ENCODE assay signal across 8 mouse cellular contexts in genomic region chr6:54164777-54165176, GRCm38 (mm10).
DNase-seq lines count a peak whose midpoint lies in the region; ATAC-seq and TF ChIP-seq lines count a peak whose summit lies in the region.

No protein-coding gene starts in this region.

- H3K27ac ChIP-seq in forebrain, embryonic 10.5 days = no peak overlapping the region
- no peak overlapping the region for H3K27ac ChIP-seq in forebrain, embryonic 13.5 days
- no peak overlapping the region for H3K27ac ChIP-seq in thymus, adult 2 months (ENCODE audit: control insufficient read depth, insufficient read depth, low read length)
- H3K27ac ChIP-seq in intestine, postnatal 0 days (ENCODE audit: low read depth, low read length) = no peak overlapping the region

- no peak for TF ChIP-seq POLR2A in thymus, adult 2 months (IDR thresholded peaks at IDR 0.05; ENCODE audit: control insufficient read depth, extremely low read depth, insufficient read depth, low read length, poor library complexity)

- H3K4me2 ChIP-seq in forebrain, embryonic 13.5 days = no peak overlapping the region
- no peak overlapping the region for H3K4me2 ChIP-seq in intestine, postnatal 0 days (replicated peaks; ENCODE audit: low read depth)

- peak; percentile 30 for DNase-seq in forebrain, embryonic 10.5 days (ENCODE audit: extremely low spot score, low spot score)
- DNase-seq in thymus, adult 2 months = peak; percentile 17
- no peak for DNase-seq in thymus, adult 18-20 months
- peak; percentile 63 to 66 for DNase-seq in cerebellum, postnatal 36 days
- DNase-seq in lung, adult 18-20 months = peak; percentile 51 to 54
- DNase-seq in right cerebral cortex, postnatal 36 days (ENCODE audit: low spot score in 2 of 2) = peak; percentile 20 to 21

- no peak overlapping the region for H3K4me3 ChIP-seq in forebrain, embryonic 10.5 days
- no peak overlapping the region for H3K4me3 ChIP-seq in forebrain, embryonic 13.5 days
- H3K4me3 ChIP-seq in thymus, adult 2 months (ENCODE audit: control insufficient read depth, insufficient read depth, low read length) = no peak overlapping the region
- no peak overlapping the region for H3K4me3 ChIP-seq in intestine, postnatal 0 days (ENCODE audit: low read depth, low read length)

- peaks cover 20% of the 10 kb centered on the region for H3K4me1 ChIP-seq in forebrain, embryonic 10.5 days
- peaks cover 21% of the 10 kb centered on the region for H3K4me1 ChIP-seq in forebrain, embryonic 13.5 days
- H3K4me1 ChIP-seq in thymus, adult 2 months (replicated peaks; ENCODE audit: control insufficient read depth, insufficient read depth, low read length) = peaks cover 12% of the 10 kb centered on the region
- H3K4me1 ChIP-seq in intestine, postnatal 0 days (replicated peaks; ENCODE audit: control insufficient read depth, insufficient read depth, low read length) = peaks cover 9% of the 10 kb centered on the region; the same call in 1 of the 2 replicates

- no peak for ATAC-seq in forebrain, embryonic 13.5 days
- ATAC-seq in intestine, postnatal 0 days = no peak

- no peak overlapping the region for H3K9ac ChIP-seq in forebrain, embryonic 13.5 days
- no peak overlapping the region for H3K9ac ChIP-seq in intestine, postnatal 0 days (ENCODE audit: low read depth, low read length)

- H3K9me3 ChIP-seq in forebrain, embryonic 10.5 days = no peaks in the 10 kb centered on the region
- no peaks in the 10 kb centered on the region for H3K9me3 ChIP-seq in forebrain, embryonic 13.5 days (replicated peaks)
- no peaks in the 10 kb centered on the region for H3K9me3 ChIP-seq in intestine, postnatal 0 days (ENCODE audit: control insufficient read depth)

- no peaks in the 10 kb centered on the region for H3K27me3 ChIP-seq in forebrain, embryonic 10.5 days (ENCODE audit: poor library complexity, severe bottlenecking)
- no peaks in the 10 kb centered on the region for H3K27me3 ChIP-seq in forebrain, embryonic 13.5 days
- H3K27me3 ChIP-seq in thymus, adult 2 months (ENCODE audit: control insufficient read depth, insufficient read depth, low read length) = no peaks in the 10 kb centered on the region
- no peaks in the 10 kb centered on the region for H3K27me3 ChIP-seq in intestine, postnatal 0 days (replicated peaks; ENCODE audit: control insufficient read depth, insufficient read depth, low read length)

- no peaks in the 10 kb centered on the region for H3K36me3 ChIP-seq in forebrain, embryonic 10.5 days (replicated peaks)
- no peaks in the 10 kb centered on the region for H3K36me3 ChIP-seq in forebrain, embryonic 13.5 days (ENCODE audit: poor library complexity, severe bottlenecking)
- H3K36me3 ChIP-seq in thymus, adult 2 months (ENCODE audit: control insufficient read depth, insufficient read depth, low read length) = no peaks in the 10 kb centered on the region
- H3K36me3 ChIP-seq in intestine, postnatal 0 days (ENCODE audit: control insufficient read depth, insufficient read depth) = no peaks in the 10 kb centered on the region

- 0 out of 2 replicates have a peak, but pooled peaks have one; percentile 18 for TF ChIP-seq CTCF in thymus, adult 2 months (IDR thresholded peaks at IDR 0.05; ENCODE audit: borderline replicate concordance, control insufficient read depth, extremely low read depth, insufficient read depth, low read length, poor library complexity)
- TF ChIP-seq CTCF in intestine, postnatal 0 days (IDR thresholded peaks at IDR 0.05; ENCODE audit: low read depth) = peak; percentile 85

- WGBS in forebrain, embryonic 10.5 days = 38% methylated on average over 4 of the region's 4 CpGs
- 41% methylated on average over 4 of the region's 4 CpGs for WGBS in forebrain, embryonic 13.5 days
- WGBS in thymus, adult 2 months = 59% methylated on average over 4 of the region's 4 CpGs
- WGBS in intestine, postnatal 0 days = 75% methylated on average over 4 of the region's 4 CpGs

Comparison
In these comparisons a context has a peak if more than half of its experiments do, and no peak if none do; other contexts are left out.
1. DNase-seq: peak in forebrain, embryonic 10.5 days (single experiment), thymus, adult 2 months (single experiment), cerebellum, postnatal 36 days (2 of 2), lung, adult 18-20 months (2 of 2) and right cerebral cortex, postnatal 36 days (2 of 2); none in thymus, adult 18-20 months (0 of 2).